In the genomic region with DNA sequence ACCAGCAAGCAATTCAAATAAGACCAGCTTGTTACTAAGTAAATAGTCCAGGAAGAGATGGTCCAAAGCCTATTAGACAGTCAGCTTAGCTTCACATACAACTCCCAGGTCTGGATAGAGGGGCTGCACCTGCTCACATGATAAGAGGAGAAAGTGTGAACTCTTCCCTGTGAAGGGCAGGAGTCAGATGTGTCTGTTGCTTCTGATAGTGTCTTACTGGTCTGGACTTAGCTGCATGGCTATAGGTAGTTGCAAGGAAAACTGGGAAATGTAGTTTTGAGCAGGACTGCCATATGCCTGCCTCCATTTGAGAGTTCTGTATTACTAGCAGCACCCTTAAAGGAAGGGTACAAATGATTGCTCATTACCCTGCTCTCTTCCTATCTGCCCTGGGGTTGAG, we compare ENCODE assay signal across 29 mouse cellular contexts. TPM values are rescaled to one million over a fixed set of nuclear protein-coding genes. Genes with fewer than 3 reads are reported as not detected.
DNase-seq lines count a peak whose midpoint lies in the region; ATAC-seq and TF ChIP-seq lines count a peak whose summit lies in the region.
"Had no signal": no experiment of that assay in that cellular context is flagged by ENCODE, and none has a peak within 500 bp of the region (broad histone marks: within the 10 kb centered on the region; RNA-seq: fewer than 3 reads in every experiment).

No protein-coding gene starts in this region.

- H3K4me2 ChIP-seq in liver, embryonic 11.5 days, result no peak overlapping the region
- no peak overlapping the region for H3K4me2 ChIP-seq in liver, embryonic 14.5 days (ENCODE audit: low read depth)
- no peak overlapping the region for H3K4me2 ChIP-seq in liver, postnatal 0 days (ENCODE audit: low read depth, low read length)
- no peak overlapping the region for H3K4me2 ChIP-seq in kidney, embryonic 15.5 days
- H3K4me2 ChIP-seq: embryonic facial prominence, embryonic 12.5 days; embryonic facial prominence, embryonic 15.5 days; heart, embryonic 12.5 days; heart, embryonic 15.5 days; hindbrain, embryonic 13.5 days had no signal

- no peaks in the 10 kb centered on the region for H3K36me3 ChIP-seq in liver, embryonic 11.5 days (ENCODE audit: control insufficient read depth, insufficient read depth, low read length)
- H3K36me3 ChIP-seq in liver, embryonic 14.5 days (replicated peaks; ENCODE audit: control insufficient read depth, insufficient read depth, low read depth), result no peaks in the 10 kb centered on the region
- no peaks in the 10 kb centered on the region for H3K36me3 ChIP-seq in liver, postnatal 0 days (replicated peaks; ENCODE audit: insufficient read depth, low read length)
- peaks cover 21% of the 10 kb centered on the region for H3K36me3 ChIP-seq in kidney, embryonic 15.5 days
- H3K36me3 ChIP-seq: heart, embryonic 12.5 days; heart, embryonic 15.5 days had no signal

- H3K4me3 ChIP-seq in liver, embryonic 11.5 days (ENCODE audit: low read depth, low read length), result no peak overlapping the region
- H3K4me3 ChIP-seq in liver, embryonic 14.5 days (ENCODE audit: insufficient read depth in 1 of 2, low read depth in 2 of 2, low read length in 2 of 2), result no peak overlapping the region
- no peak overlapping the region for H3K4me3 ChIP-seq in liver, postnatal 0 days (ENCODE audit: low read depth, low read length)
- no peak overlapping the region for H3K4me3 ChIP-seq in kidney, embryonic 15.5 days (replicated peaks)
- H3K4me3 ChIP-seq: embryonic facial prominence, embryonic 12.5 days; embryonic facial prominence, embryonic 15.5 days; gastrocnemius, adult 2 months; heart, embryonic 12.5 days; heart, embryonic 15.5 days; hindbrain, embryonic 10.5 days; hindbrain, embryonic 13.5 days had no signal

- DNase-seq in liver, embryonic 11.5 days (ENCODE audit: low spot score), result no peak
- no peak for DNase-seq in liver
- DNase-seq in liver, embryonic 14.5 days (ENCODE audit: low read depth in 3 of 3, low spot score in 3 of 3), result no peak
- no peak for DNase-seq in liver, postnatal 0 days
- no peak for DNase-seq in neural tube, embryonic 10.5 days (ENCODE audit: extremely low spot score, low spot score)
- DNase-seq: adrenal gland, adult 8-10 months; adrenal gland, postnatal 25 days; cerebellum, adult 11-12 months; cerebellum, adult 8-10 months; cerebellum, postnatal 14 days; forebrain, postnatal 0 days; gastrocnemius, adult 2 months; gastrocnemius, postnatal 14 days; heart, adult 11 months; heart, postnatal 10 days; heart, postnatal 36 days had no signal

- TF ChIP-seq EP300 in liver, embryonic 14.5 days (IDR thresholded peaks at IDR 0.05; ENCODE audit: low read depth), result peak; percentile 47
- no peak for TF ChIP-seq EP300 in liver, postnatal 0 days (IDR thresholded peaks at IDR 0.05; ENCODE audit: low read depth)

- no peak for TF ChIP-seq CTCF in liver, embryonic 14.5 days (IDR thresholded peaks at IDR 0.05; ENCODE audit: low read depth)
- no peak for TF ChIP-seq CTCF in liver, postnatal 0 days (IDR thresholded peaks at IDR 0.05; ENCODE audit: low read depth)

- no peaks in the 10 kb centered on the region for H3K9me3 ChIP-seq in liver, embryonic 11.5 days (ENCODE audit: control insufficient read depth, low read length)
- no peaks in the 10 kb centered on the region for H3K9me3 ChIP-seq in liver, embryonic 14.5 days (ENCODE audit: control insufficient read depth, low read length)
- no peaks in the 10 kb centered on the region for H3K9me3 ChIP-seq in liver, postnatal 0 days (ENCODE audit: low read length)
- H3K9me3 ChIP-seq in kidney, embryonic 15.5 days (replicated peaks), result no peaks in the 10 kb centered on the region
- H3K9me3 ChIP-seq: embryonic facial prominence, embryonic 12.5 days; embryonic facial prominence, embryonic 15.5 days; heart, embryonic 12.5 days; heart, embryonic 15.5 days; hindbrain, embryonic 10.5 days; hindbrain, embryonic 13.5 days had no signal

- H3K9ac ChIP-seq in liver, embryonic 11.5 days (ENCODE audit: low read depth, low read length), result no peak overlapping the region
- no peak overlapping the region for H3K9ac ChIP-seq in liver, embryonic 14.5 days (replicated peaks)
- H3K9ac ChIP-seq in liver, postnatal 0 days (replicated peaks), result no peak overlapping the region
- H3K9ac ChIP-seq in kidney, embryonic 15.5 days, result no peak overlapping the region
- H3K9ac ChIP-seq: embryonic facial prominence, embryonic 12.5 days; embryonic facial prominence, embryonic 15.5 days; forebrain, postnatal 0 days; heart, embryonic 12.5 days; heart, embryonic 15.5 days; hindbrain, embryonic 13.5 days had no signal

- H3K27me3 ChIP-seq in liver, embryonic 11.5 days (replicated peaks; ENCODE audit: control insufficient read depth, insufficient read depth, low read length), result peaks cover 7% of the 10 kb centered on the region; the same call in 1 of the 2 replicates
- no peaks in the 10 kb centered on the region for H3K27me3 ChIP-seq in liver, embryonic 14.5 days (ENCODE audit: control insufficient read depth, insufficient read depth, low read length)
- H3K27me3 ChIP-seq in liver, postnatal 0 days (ENCODE audit: insufficient read depth, low read length), result no peaks in the 10 kb centered on the region
- no peaks in the 10 kb centered on the region for H3K27me3 ChIP-seq in kidney, embryonic 15.5 days
- H3K27me3 ChIP-seq: embryonic facial prominence, embryonic 12.5 days; embryonic facial prominence, embryonic 15.5 days; heart, embryonic 15.5 days; hindbrain, embryonic 13.5 days had no signal

- H3K4me1 ChIP-seq in liver, embryonic 11.5 days (replicated peaks; ENCODE audit: control insufficient read depth, insufficient read depth, low read length), result no peaks in the 10 kb centered on the region
- peaks cover 0 to 5% of the 10 kb centered on the region in 2 experiments; a peak in 2 of 4 replicates for H3K4me1 ChIP-seq in liver, embryonic 14.5 days (replicated peaks; ENCODE audit: control insufficient read depth in 2 of 2, insufficient read depth in 2 of 2, low read length in 1 of 2)
- H3K4me1 ChIP-seq in liver, postnatal 0 days (ENCODE audit: insufficient read depth), result no peaks in the 10 kb centered on the region
- peaks cover 2% of the 10 kb centered on the region for H3K4me1 ChIP-seq in kidney, embryonic 15.5 days
- H3K4me1 ChIP-seq: embryonic facial prominence, embryonic 15.5 days; heart, embryonic 12.5 days had no signal

- peak; percentile 74 for ATAC-seq in liver, embryonic 11.5 days (replicated peaks; ENCODE audit: low FRiP score)
- peak; percentile 74 for ATAC-seq in liver, embryonic 14.5 days (ENCODE audit: insufficient read depth)
- ATAC-seq in liver, postnatal 0 days, result peak; percentile 23; the same call in 1 of the 2 replicates
- no peak for ATAC-seq in kidney, embryonic 15.5 days (replicated peaks; ENCODE audit: low FRiP score)
- ATAC-seq: activated CD4-positive, CD25-positive, alpha-beta regulatory T cell, adult 4 months; forebrain, embryonic 14.5 days; forebrain, postnatal 0 days; hindbrain, embryonic 16.5 days had no signal

- no peak overlapping the region for H3K27ac ChIP-seq in liver, embryonic 11.5 days (ENCODE audit: low read depth, low read length)
- H3K27ac ChIP-seq in liver, embryonic 14.5 days, result no peak overlapping the region
- no peak overlapping the region for H3K27ac ChIP-seq in liver, postnatal 0 days (ENCODE audit: low read depth)
- H3K27ac ChIP-seq in kidney, embryonic 15.5 days, result no peak overlapping the region
- H3K27ac ChIP-seq: embryonic facial prominence, embryonic 12.5 days; embryonic facial prominence, embryonic 15.5 days; gastrocnemius, adult 2 months; heart, embryonic 15.5 days; hindbrain, embryonic 10.5 days; hindbrain, embryonic 13.5 days had no signal

RNA-seq across cellular contexts. Expression of a gene that starts 20.1 kb away (rescaled TPM):
- 35.8 and 44.9 TPM in 2 replicates for polyA plus RNA-seq in liver, embryonic 11.5 days (2014; fragmentation: Nextera tagmentation; extraction: Ambion mirVana)
- polyA plus RNA-seq in liver, embryonic 14.5 days (2012; rRNA removed), result 4.3 and 4.8 TPM in 2 replicates
- 13.3 and 14.5 TPM in 2 replicates for polyA plus RNA-seq in liver, embryonic 14.5 days (2014; fragmentation: Nextera tagmentation; extraction: Ambion mirVana)
- polyA plus RNA-seq in liver, postnatal 0 days (2015; fragmentation: Nextera tagmentation; extraction: Ambion mirVana), result 8.5 and 8.6 TPM in 2 replicates
- 35.3 and 37.6 TPM in 2 replicates for polyA plus RNA-seq in kidney, embryonic 15.5 days (2015; fragmentation: Nextera tagmentation; extraction: Ambion mirVana)

RNA-seq across cellular contexts. Expression of a gene that starts 21.9 kb away (rescaled TPM):
- not detected in 2 replicates for polyA plus RNA-seq in liver, embryonic 11.5 days (2014; fragmentation: Nextera tagmentation; extraction: Ambion mirVana)
- polyA plus RNA-seq in liver, embryonic 14.5 days (2012; rRNA removed), result not detected in 2 replicates
- not detected in 2 replicates for polyA plus RNA-seq in liver, embryonic 14.5 days (2014; fragmentation: Nextera tagmentation; extraction: Ambion mirVana)
- polyA plus RNA-seq in liver, postnatal 0 days (2015; fragmentation: Nextera tagmentation; extraction: Ambion mirVana), result not detected in 2 replicates
- not detected in 2 replicates for polyA plus RNA-seq in kidney, embryonic 15.5 days (2015; fragmentation: Nextera tagmentation; extraction: Ambion mirVana)
- polyA plus RNA-seq: activated CD4-positive, CD25-positive, alpha-beta regulatory T cell, adult 4 months; brain, embryonic 14.5 days; embryonic facial prominence, embryonic 15.5 days; forebrain, embryonic 11.5 days; forebrain, embryonic 14.5 days; forebrain, postnatal 0 days; frontal cortex, adult 2 months; heart, embryonic 15.5 days; hindbrain, embryonic 10.5 days; hindbrain, embryonic 13.5 days; hindbrain, embryonic 16.5 days had no signal

RNA-seq across cellular contexts. Expression of a gene that starts 40.2 kb away (rescaled TPM):
- 2.5 and 2.7 TPM in 2 replicates for polyA plus RNA-seq in liver, embryonic 11.5 days (2014; fragmentation: Nextera tagmentation; extraction: Ambion mirVana)
- polyA plus RNA-seq in liver, embryonic 14.5 days (2012; rRNA removed), result 0.95 and 1.0 TPM in 2 replicates
- polyA plus RNA-seq in liver, embryonic 14.5 days (2014; fragmentation: Nextera tagmentation; extraction: Ambion mirVana), result 0.33 and 0.45 TPM in 2 replicates
- polyA plus RNA-seq in liver, postnatal 0 days (2015; fragmentation: Nextera tagmentation; extraction: Ambion mirVana), result 0.12 and 0.14 TPM in 2 replicates
- 6.4 and 7.3 TPM in 2 replicates for polyA plus RNA-seq in kidney, embryonic 15.5 days (2015; fragmentation: Nextera tagmentation; extraction: Ambion mirVana)

RNA-seq across cellular contexts. Expression of a gene that starts 41.3 kb away (rescaled TPM):
- 186 and 188 TPM in 2 replicates for polyA plus RNA-seq in liver, embryonic 11.5 days (2014; fragmentation: Nextera tagmentation; extraction: Ambion mirVana)
- 146 and 246 TPM in 2 replicates for polyA plus RNA-seq in liver, embryonic 14.5 days (2012; rRNA removed)
- 108 and 129 TPM in 2 replicates for polyA plus RNA-seq in liver, embryonic 14.5 days (2014; fragmentation: Nextera tagmentation; extraction: Ambion mirVana)
- 64.3 and 65.7 TPM in 2 replicates for polyA plus RNA-seq in liver, postnatal 0 days (2015; fragmentation: Nextera tagmentation; extraction: Ambion mirVana)
- 127 and 131 TPM in 2 replicates for polyA plus RNA-seq in kidney, embryonic 15.5 days (2015; fragmentation: Nextera tagmentation; extraction: Ambion mirVana)

RNA-seq across cellular contexts. Expression of a gene that starts 50.4 kb away (rescaled TPM):
- 75.4 and 80.8 TPM in 2 replicates for polyA plus RNA-seq in liver, embryonic 11.5 days (2014; fragmentation: Nextera tagmentation; extraction: Ambion mirVana)
- polyA plus RNA-seq in liver, embryonic 14.5 days (2012; rRNA removed), result 16.2 and 25.6 TPM in 2 replicates
- polyA plus RNA-seq in liver, embryonic 14.5 days (2014; fragmentation: Nextera tagmentation; extraction: Ambion mirVana), result 30.0 and 32.9 TPM in 2 replicates
- polyA plus RNA-seq in liver, postnatal 0 days (2015; fragmentation: Nextera tagmentation; extraction: Ambion mirVana), result 27.0 and 27.5 TPM in 2 replicates
- polyA plus RNA-seq in kidney, embryonic 15.5 days (2015; fragmentation: Nextera tagmentation; extraction: Ambion mirVana), result 57.3 and 58.8 TPM in 2 replicates
